Mouse (Mus musculus): Measurements from ENCODE around the gene Gm10031.

Gm10031 gene

GRCm38 (mm10) chr1:156539787-156540560 is 16.2 kb downstream of the Gm10031 start:
- in situ Hi-C loops (cut with MboI), result no loop called here

GRCm38 (mm10) chr1:156543999-156544398 is 20.2 kb downstream of the Gm10031 start:
- in situ Hi-C loops (cut with MboI), result no loop called here

GRCm38 (mm10) chr1:156558024-156558930 is 34.5 kb downstream of the Gm10031 start, which contains the start of gene Abl2:
Gene Abl2, plus strand, starts transcription at chr1:156558786.
- in situ Hi-C loops (cut with MboI), result no loop called here

DNA sequence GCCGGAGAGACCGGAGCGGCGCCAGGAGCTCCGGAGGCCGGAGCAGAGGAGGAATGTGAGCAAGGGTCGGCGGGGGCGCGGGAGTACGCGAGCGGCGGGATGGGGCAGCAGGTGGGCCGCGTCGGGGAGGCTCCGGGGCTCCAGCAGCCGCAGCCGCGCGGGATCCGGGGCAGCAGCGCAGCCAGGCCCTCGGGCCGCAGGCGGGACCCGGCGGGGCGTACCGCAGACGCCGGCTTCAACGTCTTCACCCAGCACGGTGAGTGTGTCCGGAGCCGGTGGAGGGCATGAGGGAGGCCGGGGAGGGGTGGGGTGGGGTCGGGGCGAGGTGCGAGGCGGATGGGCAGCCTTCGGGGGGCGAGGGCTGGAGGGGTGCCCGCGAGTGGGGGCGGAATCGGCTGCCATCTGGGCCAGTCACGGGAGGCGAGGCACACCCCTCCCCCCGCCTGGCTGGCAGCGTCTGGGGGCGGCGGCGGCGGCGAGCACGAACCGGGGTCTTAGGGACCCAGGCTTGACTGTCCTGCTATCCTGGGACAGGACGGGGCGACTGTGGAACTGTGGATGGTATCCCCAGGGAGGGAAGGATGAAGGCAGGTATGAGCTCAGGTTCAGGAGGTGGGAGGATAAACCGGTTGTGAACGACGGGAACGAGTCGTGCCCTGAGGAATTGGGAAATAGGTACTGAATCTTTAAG is 35.3 kb downstream of the Gm10031 start:
- in situ Hi-C loops (cut with MboI), result no loop called here

DNA sequence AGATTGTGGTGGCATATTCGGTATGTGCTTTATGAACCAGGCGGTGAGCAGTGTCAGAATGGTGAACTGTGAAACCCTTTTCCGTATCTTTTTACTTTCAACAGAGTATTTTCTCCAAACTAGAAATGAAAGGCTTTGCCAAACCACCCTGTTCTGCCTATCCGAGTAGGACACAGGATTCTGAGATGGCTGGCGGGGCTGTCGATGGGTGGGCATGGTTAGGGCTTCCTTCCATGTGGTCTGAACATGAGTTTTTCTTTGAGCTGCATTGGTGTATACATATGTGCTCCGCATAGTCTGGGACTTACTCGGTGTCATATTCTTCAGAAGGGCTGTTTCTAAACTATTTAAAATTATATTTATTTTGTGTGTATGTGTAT is 35.8 kb downstream of the Gm10031 start:
- in situ Hi-C loops (cut with MboI), result no loop called here

- in situ Hi-C loops (cut with MboI), result no loop called here
These were observed 36.7 kb downstream of the Gm10031 start for GRCm38 (mm10) chr1:156560500-156560899.

- in situ Hi-C loops (cut with MboI), result no loop called here
These were observed 41.5 kb downstream of the Gm10031 start for GRCm38 (mm10) chr1:156565328-156565727.

DNA sequence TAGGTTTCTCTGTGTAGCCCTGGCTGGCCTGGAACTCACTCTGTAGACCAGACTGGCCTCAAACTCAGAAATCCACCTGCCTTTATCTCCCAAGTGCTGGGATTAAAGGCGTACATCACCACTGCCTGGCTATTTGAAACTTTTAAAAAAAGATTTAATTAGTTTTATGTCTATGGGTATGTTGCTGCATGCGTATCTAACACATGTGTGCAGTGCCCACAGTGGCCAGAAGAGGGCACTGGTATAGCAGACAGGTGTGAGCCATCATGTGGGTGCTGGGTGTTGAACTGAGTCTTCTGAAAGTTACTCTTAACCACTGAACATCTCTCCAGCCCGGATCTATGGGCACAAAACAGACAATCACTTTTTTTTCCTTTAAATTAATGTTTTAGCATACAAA is 42.3 kb downstream of the Gm10031 start:
- in situ Hi-C loops (cut with MboI), result no loop called here

DNA sequence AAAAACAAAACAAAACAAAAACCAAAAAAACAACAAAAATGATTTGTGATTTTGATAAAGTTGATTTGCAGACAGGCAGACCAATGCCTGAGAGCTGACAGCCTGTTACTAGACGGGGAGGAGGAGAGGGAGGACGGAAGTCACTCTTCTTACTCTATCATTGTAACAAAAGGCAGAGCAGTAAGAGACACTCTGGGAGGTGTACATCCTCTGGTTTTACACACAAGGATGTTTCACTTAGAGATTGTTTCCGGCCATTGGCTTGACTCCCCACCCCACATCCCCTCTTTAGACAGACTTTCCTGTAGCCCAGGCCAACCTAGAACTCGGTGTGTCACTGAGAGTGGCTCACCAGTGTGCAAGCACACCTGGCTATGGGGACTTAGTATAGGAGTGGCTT is 45.8 kb downstream of the Gm10031 start:
- in situ Hi-C loops (cut with MboI), result no loop called here

- in situ Hi-C loops (cut with MboI), result no loop called here
These were observed 49.1 kb downstream of the Gm10031 start for GRCm38 (mm10) chr1:156572952-156573351.

Data from mature B cell (primary cell).